Mouse (Mus musculus): ENCODE data around the gene Exoc3l.
A peak's percentile ranks its signal among the peaks of the same experiment; 100 is the strongest.

Gene Exoc3l

GRCm38 (mm10) chr8:105313622-105314402 is 17.9 kb upstream of the Exoc3l start:
- DNase-seq (ENCODE audit: inconsistent ontology term) = no peak

- DNase-seq (ENCODE audit: inconsistent ontology term) = no peak
Measured at GRCm38 (mm10) chr8:105312891-105313481, 17.1 kb upstream of the Exoc3l start.

DNA sequence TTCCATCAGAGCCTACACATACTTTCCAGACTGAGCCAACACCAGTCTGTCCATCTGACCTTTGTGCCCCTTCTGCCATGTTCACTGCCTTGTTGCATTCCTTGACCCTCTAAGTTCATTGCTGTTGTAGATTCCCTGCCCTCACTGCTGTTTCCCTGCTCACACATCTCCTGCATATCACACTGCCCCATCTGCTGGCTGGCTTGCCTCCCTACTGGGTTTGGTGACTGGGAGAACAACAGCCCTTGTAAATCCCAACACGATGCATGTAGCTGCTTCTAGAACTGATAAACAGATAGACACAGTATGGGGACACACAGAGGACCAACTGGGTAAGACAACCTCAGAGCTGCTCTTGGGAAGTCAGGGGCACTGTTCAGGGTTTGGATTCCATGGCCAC is 15.8 kb upstream of the Exoc3l start:
- no peak for DNase-seq (ENCODE audit: inconsistent ontology term)

GRCm38 (mm10) chr8:105310118-105310517 is 14.2 kb upstream of the Exoc3l start:
- no peak for DNase-seq (ENCODE audit: inconsistent ontology term)

- no peak for DNase-seq (ENCODE audit: inconsistent ontology term)
Measured at GRCm38 (mm10) chr8:105309142-105309847, 13.4 kb upstream of the Exoc3l start.

- no peak for DNase-seq (ENCODE audit: inconsistent ontology term)
Measured at GRCm38 (mm10) chr8:105308428-105308827, 12.5 kb upstream of the Exoc3l start.

- no peak for DNase-seq (ENCODE audit: inconsistent ontology term)
Measured at GRCm38 (mm10) chr8:105307670-105308069, 11.8 kb upstream of the Exoc3l start.

- DNase-seq (ENCODE audit: inconsistent ontology term) = no peak
Measured at GRCm38 (mm10) chr8:105306146-105306691, 10.3 kb upstream of the Exoc3l start.

DNA sequence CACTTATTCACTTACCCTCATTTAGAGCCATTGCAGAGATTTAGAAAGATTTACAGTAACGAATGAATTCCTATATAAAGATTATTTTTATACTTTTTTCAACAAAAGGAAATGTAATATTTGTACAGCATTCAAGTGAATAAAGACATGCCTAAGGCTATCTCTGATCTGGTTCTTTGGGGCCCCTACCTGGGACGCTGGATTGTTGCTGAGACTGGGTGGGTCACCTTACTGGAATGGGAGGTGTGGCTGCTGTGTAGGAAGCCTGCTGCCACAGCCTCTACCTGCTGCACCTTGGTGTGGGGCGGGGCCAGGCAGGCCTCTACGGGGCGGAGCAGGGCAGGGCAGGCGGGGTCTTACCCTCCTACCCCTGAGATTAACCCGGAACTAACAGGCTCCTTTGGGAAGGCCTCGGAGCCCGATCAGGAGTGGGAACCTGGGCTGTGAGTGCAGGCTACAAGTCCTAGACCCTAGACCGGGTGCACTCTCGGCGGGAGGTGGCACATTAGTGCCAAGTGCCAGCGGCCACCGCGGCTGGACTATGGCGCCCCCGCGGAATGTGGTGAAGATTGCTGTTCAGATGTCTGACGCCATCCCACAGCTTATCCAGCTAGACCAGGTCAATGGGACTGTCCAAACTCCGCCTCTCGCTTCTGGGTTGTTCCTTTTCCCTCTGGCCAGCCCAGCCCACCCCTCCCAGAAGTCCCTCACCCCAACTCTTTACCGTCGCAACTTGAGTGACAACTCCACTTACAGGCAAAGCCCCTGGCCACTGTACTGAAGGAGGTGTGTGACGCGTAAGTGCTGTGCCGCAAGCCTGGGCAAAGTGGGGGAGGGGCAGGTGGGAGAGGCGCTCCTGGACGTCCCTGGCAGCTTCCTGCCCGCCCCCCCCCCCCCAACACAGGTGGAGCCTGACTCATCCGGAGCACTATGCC is 9.6 kb upstream of the Exoc3l start, which contains the start of gene Elmo3:
Elmo3 (plus strand) TSS at position 391 of the 935 bp plus-strand sequence.
- DNase-seq (ENCODE audit: inconsistent ontology term) = peak; percentile 81

- DNase-seq (ENCODE audit: inconsistent ontology term) = peak; percentile 83
Measured at GRCm38 (mm10) chr8:105304325-105305210, 8.7 kb upstream of the Exoc3l start.

GRCm38 (mm10) chr8:105303874-105304273 is 8.0 kb upstream of the Exoc3l start:
- DNase-seq (ENCODE audit: inconsistent ontology term) = peak; percentile 71

DNA sequence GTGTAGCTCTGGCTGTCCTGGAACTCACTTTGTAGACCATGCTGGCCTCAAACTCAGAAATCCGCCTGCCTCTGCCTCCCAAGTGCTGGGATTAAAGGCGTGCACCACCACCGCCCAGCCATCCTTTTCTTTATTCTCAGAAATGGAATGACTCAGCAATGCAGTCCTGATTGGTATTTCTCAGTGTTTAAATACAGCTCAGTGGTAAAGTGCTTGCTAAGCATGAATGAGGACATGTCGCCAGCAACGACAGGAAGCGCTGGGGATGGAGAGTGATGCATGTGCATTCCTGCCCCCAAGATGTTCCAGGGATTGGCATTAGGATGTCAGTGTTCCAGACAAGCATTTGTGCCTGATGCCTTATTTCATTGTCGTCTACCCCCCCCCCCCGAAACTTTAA is 7.5 kb upstream of the Exoc3l start:
- peak; percentile 10 for DNase-seq (ENCODE audit: inconsistent ontology term)

DNA sequence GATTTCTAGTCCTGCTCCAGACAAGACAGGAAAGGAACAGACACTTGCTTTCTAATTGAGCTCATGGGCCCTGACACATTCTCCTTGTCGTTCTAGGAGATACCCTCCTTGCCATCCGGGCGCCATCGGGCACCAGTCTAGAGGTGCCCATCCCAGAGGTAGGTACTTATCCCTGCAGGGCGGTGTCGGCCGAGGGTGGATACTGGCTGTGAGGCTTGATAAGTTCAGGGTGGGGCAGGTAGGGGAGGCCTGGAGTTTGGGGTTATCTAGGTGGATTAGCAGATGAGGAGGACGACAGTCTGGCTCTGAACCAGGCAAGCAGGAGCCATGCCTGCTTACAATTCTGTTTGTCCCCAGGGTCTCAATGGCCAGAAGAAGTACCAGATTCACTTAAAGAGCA is 4.1 kb upstream of the Exoc3l start:
- no peak for DNase-seq (ENCODE audit: inconsistent ontology term)

DNA sequence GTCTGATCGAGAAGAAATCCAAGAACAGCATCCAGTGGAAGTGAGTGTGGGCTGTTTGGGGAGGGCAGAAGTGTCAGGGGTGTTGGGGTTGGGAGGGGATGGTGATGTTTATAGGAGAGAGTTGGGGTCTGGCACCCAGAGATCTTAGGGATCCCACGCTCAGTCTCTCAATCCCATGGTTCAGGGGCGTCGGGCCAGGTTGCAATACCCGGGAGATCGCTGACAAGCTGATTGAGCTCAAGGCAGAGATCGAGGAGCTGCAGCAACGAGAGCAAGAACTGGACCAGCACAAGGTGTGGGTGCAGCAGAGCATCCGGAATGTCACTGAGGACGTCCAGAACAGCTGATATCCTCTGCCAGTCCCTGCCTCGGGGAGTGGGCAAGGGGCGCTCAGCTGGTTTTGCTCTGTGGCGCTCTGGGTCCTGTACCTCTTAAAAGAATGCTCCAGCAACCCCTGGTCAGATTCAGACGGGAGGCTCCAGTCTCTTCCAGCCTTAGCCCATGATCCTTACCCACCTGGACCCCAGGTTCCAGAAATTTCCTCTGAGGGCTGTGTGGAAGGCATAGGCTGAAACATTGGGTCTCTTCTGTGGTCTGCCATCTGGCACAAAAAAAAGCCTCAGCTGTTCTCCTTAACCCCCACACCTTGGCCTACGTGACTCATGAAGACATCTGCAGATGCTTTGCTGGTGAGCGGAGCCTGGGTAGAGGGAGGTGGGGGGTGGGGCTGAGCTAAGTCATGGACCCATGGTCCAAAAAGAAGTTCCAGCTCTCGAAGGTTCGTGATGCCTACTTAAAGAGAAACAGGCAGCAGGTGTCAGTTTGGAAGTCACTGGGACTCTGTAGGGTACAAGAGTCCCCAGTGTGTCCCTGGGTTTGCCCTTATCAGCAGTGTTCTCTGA is 2.7 kb upstream of the Exoc3l start:
- no peak for DNase-seq (ENCODE audit: inconsistent ontology term)

DNA sequence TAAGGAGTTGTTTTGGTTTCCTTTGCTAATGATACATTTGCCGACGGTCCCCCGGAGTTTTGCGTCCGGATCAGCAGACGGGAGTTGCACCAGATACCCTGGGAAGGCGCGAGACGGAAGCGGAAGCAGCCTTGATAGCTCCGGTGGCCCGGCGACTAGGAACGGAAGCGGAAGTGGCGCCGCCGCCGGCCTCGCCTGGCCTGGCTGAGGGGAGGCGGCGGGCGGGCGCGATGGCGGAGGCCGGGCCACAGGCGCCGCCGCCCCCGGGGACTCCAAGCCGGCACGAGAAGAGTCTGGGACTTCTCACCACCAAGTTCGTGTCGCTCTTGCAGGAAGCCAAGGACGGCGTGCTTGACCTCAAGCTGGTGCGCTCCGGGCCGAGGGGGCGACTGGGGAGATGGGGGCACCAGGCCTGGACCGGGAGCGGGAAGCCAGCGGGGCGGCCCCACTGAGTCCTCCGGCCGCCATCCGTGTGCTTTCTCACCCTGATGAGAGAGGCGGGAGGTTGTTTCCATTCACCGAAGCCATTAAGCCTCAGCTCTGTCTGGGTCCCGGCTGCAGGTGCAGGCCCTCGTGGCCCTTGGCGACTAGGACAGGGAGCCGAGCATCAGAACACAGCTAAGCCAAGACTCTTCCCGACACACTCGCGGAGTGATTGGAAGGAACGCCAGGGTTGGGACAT is 1.8 kb upstream of the Exoc3l start, which contains the start of gene E2f4:
E2f4 (plus strand) TSS at position 153 of the 682 bp plus-strand sequence.
- DNase-seq (ENCODE audit: inconsistent ontology term) = peak; percentile 90

- DNase-seq (ENCODE audit: inconsistent ontology term) = no peak
Measured at GRCm38 (mm10) chr8:105295256-105295655, 645 bp downstream of the Exoc3l start.

DNA sequence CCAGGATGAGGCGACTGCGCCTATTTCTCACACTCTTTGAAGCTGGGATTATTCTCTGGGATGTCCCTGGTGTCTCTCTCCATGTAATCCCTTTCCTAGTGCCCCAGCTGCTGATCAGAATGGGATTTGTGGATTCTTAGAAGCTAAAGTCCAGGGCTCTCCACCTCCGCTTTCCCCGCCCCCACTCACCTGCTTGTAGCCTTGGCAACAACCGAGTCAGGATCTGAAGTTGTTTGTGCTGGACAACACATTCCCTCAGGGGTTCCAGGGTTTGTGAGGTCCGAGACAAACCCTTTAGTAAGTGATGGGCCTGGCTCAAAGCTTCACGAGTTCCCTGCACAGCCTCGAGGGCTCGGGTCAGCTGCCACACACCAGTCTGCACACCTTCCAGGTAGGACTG is 1.1 kb downstream of the Exoc3l start:
- no peak for DNase-seq (ENCODE audit: inconsistent ontology term)

DNA sequence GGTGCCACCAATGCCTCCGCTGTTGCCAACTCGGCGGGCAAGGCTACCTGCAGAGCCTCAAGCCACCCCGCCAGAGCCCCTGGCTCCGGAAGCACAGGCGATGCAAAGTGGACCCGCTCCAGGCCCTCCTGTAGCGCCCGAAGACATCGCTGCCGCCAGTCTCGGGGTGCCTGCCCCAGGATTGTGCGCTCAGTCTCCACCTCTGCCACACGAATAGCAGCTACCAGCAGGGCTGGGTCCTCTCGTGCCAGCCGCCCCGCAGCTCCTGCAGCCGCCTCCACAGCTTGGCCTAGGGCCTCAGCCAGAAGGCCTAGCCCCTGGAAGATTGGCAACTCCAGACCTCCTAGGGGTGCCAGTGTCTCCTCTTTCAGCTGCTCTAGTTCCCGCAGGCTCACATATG is 2.5 kb downstream of the Exoc3l start:
- DNase-seq (ENCODE audit: inconsistent ontology term) = no peak

GRCm38 (mm10) chr8:105292471-105292870 is 3.4 kb downstream of the Exoc3l start:
- peak; percentile 59 for DNase-seq (ENCODE audit: inconsistent ontology term)

Data from Muller cell, postnatal 12 days (primary cell).